Mouse (Mus musculus) embryonic facial prominence, embryonic 14.5 days (tissue): ENCODE measurements around the gene Nsun2. TPM values are rescaled to one million over a fixed set of nuclear protein-coding genes. Genes with fewer than 3 reads are reported as not detected.
A peak's percentile ranks its signal among the peaks of the same experiment; 100 is the strongest.

Experiments used
- ATAC-seq: fragments of 200-750 bp; cut with Nextera tagmentation; 2 replicates; pipeline ENCODE4 v1.8.0; 2017; ENCODE audit warnings: low read depth, moderate number of reproducible peaks, moderate TSS enrichment
- DNase-seq: peaks from one replicate; pipeline ENCODE4 v3.0.0-alpha.2; 2015; ENCODE audit warnings: low spot score
- H3K27ac ChIP-seq: fragments of 300-500 bp; sonication (generic); replicated peaks from 2 replicates; pipeline ENCODE4 v1.5.1; 2014; ENCODE audit warnings: low read depth, mild to moderate bottlenecking, low read length, moderate library complexity
- H3K27me3 ChIP-seq: fragments of 300-500 bp; sonication (generic); replicated peaks from 2 replicates; pipeline ENCODE4 v1.6.1; 2014; ENCODE audit warnings: low read length; ENCODE audit not compliant: control insufficient read depth, insufficient read depth
- H3K36me3 ChIP-seq: fragments of 300-500 bp; sonication (generic); 2 replicates; pipeline ENCODE4 v1.6.1; 2014; ENCODE audit warnings: low read length, mixed read lengths; ENCODE audit not compliant: control insufficient read depth, insufficient read depth
- H3K4me1 ChIP-seq: fragments of 300-500 bp; sonication (generic); 2 replicates; pipeline ENCODE4 v1.6.1; 2014; ENCODE audit warnings: antibody characterized with exemption, low read length; ENCODE audit not compliant: control insufficient read depth, insufficient read depth
- H3K4me2 ChIP-seq: fragments of 300-500 bp; sonication (generic); 2 replicates; pipeline ENCODE4 v1.6.1; 2014; ENCODE audit warnings: low read depth, mild to moderate bottlenecking, low read length, moderate library complexity, mixed read lengths
- H3K4me3 ChIP-seq: fragments of 300-500 bp; sonication (generic); 2 replicates; pipeline ENCODE4 v1.5.1; 2014; ENCODE audit warnings: low read depth, mild to moderate bottlenecking, low read length
- H3K9ac ChIP-seq: fragments of 300-500 bp; sonication (generic); 2 replicates; pipeline ENCODE4 v1.6.1; 2014; ENCODE audit warnings: low read depth, mild to moderate bottlenecking, low read length, moderate library complexity, mixed read lengths
- H3K9me3 ChIP-seq: fragments of 300-500 bp; sonication (generic); 2 replicates; pipeline ENCODE4 v1.6.1; 2016; ENCODE audit warnings: low read length; ENCODE audit not compliant: control insufficient read depth
- WGBS: fragments of 180-500 bp; shearing (Covaris S2); extraction: QIAGEN DNeasy Blood & Tissue Kit; methylation state at CpG from one replicate; pipeline ENCODE4 v1.1.7; 2014; 5-methylcytosine and 5-hydroxymethylcytosine counted together
- polyA plus RNA-seq: library from polyadenylated mRNA; unstranded; fragments of >200 nt; fragmentation: Nextera tagmentation; extraction: Ambion mirVana; gene quantifications from 2 replicates; pipeline ENCODE4 v1.2.1, GENCODE M21; 2014

Gene Nsun2
- polyA plus RNA-seq, 1 experiment from 2014 or later: 112 TPM

DNA sequence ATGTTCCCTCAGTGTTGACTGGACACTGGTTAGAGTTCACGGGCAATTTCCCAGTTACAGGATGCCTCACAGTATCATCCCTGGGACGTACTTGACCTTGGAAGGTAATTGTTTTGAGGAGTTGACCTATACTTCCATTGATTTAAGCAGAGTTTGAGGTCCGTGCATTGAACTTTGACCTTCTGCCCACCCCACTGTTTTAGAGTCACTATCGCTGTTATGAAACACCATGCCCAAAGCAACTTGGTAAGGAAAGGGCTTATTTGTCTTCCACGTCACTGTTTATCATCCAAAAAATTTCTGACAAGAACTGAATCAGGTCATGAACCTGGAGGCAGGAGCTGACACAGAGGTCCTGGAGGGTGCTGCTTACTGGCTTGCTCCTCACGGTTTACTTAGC, 48.9 kb downstream of the Nsun2 start:
- ATAC-seq (no peak), DNase-seq (no peak)
- no peaks in the 10 kb centered on the region for H3K27me3 ChIP-seq
- H3K4me1 ChIP-seq: no peaks in the 10 kb centered on the region
- H3K9ac ChIP-seq: no peak overlapping the region
- WGBS: 82% methylated on average over 6 of the region's 6 CpGs
- no peak overlapping the region for H3K4me3 ChIP-seq
- H3K9me3 ChIP-seq: no peaks in the 10 kb centered on the region
- H3K36me3 ChIP-seq: no peaks in the 10 kb centered on the region
- no peak overlapping the region for H3K27ac ChIP-seq
- no peak overlapping the region for H3K4me2 ChIP-seq

DNA sequence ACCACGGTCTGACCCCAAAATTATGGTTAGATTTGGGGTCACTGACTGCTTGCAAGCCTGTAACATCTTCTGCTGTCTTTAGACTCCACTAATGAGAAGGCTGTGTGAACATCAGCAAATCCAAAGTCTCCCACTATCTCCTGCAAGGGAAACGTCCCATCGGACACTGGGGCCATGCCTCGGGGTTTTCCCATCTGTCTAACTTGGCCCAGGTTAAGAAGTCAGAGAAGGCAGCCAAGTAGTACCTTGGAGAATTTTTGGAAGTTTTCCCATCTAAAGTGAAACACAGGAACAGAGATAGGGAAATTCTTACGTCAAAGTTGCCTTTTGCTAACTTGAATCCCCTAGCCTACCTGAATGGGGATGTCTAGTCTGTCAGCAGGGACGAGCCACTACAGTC, 50.0 kb downstream of the Nsun2 start:
- Histone ChIP-seq H3K27me3 (no peaks in the 10 kb centered on the region), H3K4me1 (no peaks in the 10 kb centered on the region), H3K36me3 (no peaks in the 10 kb centered on the region), H3K4me2 (no peak overlapping the region), H3K9ac (no peak overlapping the region), H3K9me3 (no peaks in the 10 kb centered on the region), H3K4me3 (no peak overlapping the region), H3K27ac (no peak overlapping the region)
- DNase-seq (no peak), ATAC-seq (no peak)
- WGBS: 83% methylated on average over 6 of the region's 6 CpGs

DNA sequence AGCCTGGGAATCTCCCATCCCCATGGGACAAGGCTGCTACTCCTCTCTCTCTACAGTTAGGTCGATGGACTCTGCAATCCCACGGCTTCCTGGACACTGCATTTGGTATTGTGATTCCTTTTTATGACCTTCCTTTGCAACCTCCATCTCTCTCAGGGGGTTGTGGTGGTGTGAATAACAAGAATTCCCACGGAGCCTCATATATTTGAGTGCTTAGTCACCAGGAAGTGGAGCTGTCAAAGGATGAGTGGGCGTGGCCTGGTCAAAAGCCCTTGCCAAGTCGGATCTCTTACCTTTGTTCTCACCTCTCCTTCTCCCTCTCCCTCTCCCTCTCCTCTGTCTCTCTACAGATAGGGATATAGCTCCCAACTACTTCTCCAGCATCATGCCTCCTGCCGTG, 52.3 kb downstream of the Nsun2 start:
- H3K9ac ChIP-seq: no peak overlapping the region
- no peaks in the 10 kb centered on the region for H3K9me3 ChIP-seq
- WGBS: 61% methylated on average over 6 of the region's 6 CpGs
- no peaks in the 10 kb centered on the region for H3K27me3 ChIP-seq
- no peak overlapping the region for H3K4me2 ChIP-seq
- ATAC-seq (no peak), DNase-seq (peak; percentile 44)
- H3K4me3 ChIP-seq: no peak overlapping the region
- no peaks in the 10 kb centered on the region for H3K36me3 ChIP-seq
- no peak overlapping the region for H3K27ac ChIP-seq
- H3K4me1 ChIP-seq: no peaks in the 10 kb centered on the region

DNA sequence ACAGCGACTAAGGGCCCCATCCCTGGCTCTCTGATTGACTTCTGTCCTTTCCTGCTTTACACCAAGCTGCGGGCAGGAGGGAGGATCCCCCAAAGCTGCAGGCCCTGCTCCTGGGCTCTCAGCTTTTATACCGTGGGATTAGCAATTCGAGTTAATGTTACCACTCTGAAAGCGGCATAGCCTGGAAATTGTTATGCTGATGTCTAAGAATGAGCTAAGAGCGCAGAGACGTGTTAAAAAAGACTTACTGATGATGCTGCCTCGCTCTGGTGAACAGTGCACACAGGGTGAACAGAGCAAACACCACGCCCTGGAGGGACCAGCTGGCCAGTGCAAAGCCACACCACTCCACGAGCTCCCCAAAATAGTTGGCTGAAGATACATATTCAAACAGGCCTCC, 52.8 kb downstream of the Nsun2 start:
- H3K9ac ChIP-seq: no peak overlapping the region
- H3K27me3 ChIP-seq: no peaks in the 10 kb centered on the region
- DNase-seq (no peak), ATAC-seq (no peak)
- no peaks in the 10 kb centered on the region for H3K36me3 ChIP-seq
- 63% methylated on average over 10 of the region's 10 CpGs for WGBS
- no peak overlapping the region for H3K4me2 ChIP-seq
- H3K27ac ChIP-seq: no peak overlapping the region
- H3K9me3 ChIP-seq: no peaks in the 10 kb centered on the region
- no peaks in the 10 kb centered on the region for H3K4me1 ChIP-seq
- no peak overlapping the region for H3K4me3 ChIP-seq

DNA sequence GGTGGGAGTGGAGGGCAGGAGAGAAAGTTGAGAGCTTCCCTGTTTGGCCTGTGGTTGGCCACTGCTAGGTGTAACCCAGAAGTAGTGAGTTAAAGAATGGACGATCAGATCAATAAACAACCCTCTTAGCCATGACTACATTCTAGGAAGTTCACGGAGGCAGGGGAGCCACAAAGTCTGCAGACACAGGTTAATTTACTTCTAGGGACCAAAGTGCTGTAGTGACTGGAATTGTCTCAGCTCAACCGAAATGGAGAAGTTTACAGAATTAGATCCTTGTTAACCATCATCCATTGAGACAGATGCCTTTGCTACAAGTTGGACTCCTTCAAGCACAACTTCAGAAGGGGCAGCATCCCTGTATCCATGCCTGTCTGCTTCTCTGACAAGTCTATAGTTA, 54.3 kb downstream of the Nsun2 start:
- WGBS: 64% methylated on average over 3 of the region's 3 CpGs
- H3K9ac ChIP-seq: no peak overlapping the region
- H3K36me3 ChIP-seq: no peaks in the 10 kb centered on the region

DNA sequence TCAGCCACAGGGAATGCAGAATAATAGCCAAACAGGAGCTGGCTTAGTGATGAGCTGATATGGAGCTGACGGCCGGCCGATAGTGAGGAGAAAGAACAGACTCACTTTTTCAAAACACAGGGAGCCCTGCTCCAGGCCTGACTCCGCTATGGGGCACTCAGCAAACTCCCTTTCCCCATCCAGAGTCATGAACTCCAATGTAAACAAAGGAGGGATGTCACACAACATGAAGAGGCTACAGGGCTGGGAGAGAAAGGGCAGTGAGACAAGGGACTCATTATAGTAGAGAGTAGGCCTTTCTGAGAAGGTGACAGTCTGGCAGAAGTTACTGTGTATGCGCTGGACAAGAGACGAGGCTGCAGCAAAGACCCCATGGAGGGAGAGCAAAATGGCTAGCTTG, 54.7 kb downstream of the Nsun2 start:
- 60% methylated on average over 6 of the region's 6 CpGs for WGBS
- DNase-seq: no peak

More for the DNA sequence above, 54.3 kb downstream of the Nsun2 start:
- Histone ChIP-seq H3K4me2 (no peak overlapping the region), H3K4me3 (no peak overlapping the region), H3K9me3 (no peaks in the 10 kb centered on the region), H3K27ac (no peak overlapping the region), H3K4me1 (no peaks in the 10 kb centered on the region), H3K27me3 (no peaks in the 10 kb centered on the region)
- DNase-seq (no peak), ATAC-seq (no peak)

DNA sequence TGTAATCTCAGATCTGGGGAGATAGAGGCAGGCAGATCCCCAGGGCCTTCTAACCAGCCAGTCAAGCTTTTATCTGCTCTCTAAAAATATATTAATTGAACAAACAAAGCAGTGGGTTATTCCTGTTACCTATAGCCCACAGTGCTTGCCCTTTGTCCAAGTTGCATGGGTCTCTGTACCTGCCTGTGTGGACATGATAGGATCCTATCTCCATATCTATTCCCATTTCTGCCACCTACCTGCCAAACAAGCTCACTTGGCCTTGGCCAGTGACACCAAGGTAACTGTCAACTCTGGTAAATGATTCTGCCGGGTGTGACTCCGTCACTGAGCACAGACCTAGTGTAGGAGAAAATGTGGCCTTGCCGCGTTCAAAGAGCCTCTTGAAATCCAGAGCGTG, 57.8 kb downstream of the Nsun2 start:
- Histone ChIP-seq H3K4me1 (no peaks in the 10 kb centered on the region), H3K27ac (0 out of 2 replicates have a peak overlapping the region, but pooled peaks have one; percentile 33), H3K9ac (no peak overlapping the region), H3K4me3 (no peak overlapping the region), H3K36me3 (no peaks in the 10 kb centered on the region), H3K27me3 (no peaks in the 10 kb centered on the region), H3K9me3 (no peaks in the 10 kb centered on the region), H3K4me2 (no peak overlapping the region)
- ATAC-seq: no peak
- no peak for DNase-seq
- 92% methylated on average over 5 of the region's 5 CpGs for WGBS

More for the DNA sequence above, 54.7 kb downstream of the Nsun2 start:
- Histone ChIP-seq H3K36me3 (no peaks in the 10 kb centered on the region), H3K9ac (no peak overlapping the region), H3K27ac (no peak overlapping the region), H3K9me3 (no peaks in the 10 kb centered on the region), H3K4me3 (no peak overlapping the region), H3K27me3 (no peaks in the 10 kb centered on the region), H3K4me1 (no peaks in the 10 kb centered on the region), H3K4me2 (no peak overlapping the region)
- no peak for ATAC-seq

DNA sequence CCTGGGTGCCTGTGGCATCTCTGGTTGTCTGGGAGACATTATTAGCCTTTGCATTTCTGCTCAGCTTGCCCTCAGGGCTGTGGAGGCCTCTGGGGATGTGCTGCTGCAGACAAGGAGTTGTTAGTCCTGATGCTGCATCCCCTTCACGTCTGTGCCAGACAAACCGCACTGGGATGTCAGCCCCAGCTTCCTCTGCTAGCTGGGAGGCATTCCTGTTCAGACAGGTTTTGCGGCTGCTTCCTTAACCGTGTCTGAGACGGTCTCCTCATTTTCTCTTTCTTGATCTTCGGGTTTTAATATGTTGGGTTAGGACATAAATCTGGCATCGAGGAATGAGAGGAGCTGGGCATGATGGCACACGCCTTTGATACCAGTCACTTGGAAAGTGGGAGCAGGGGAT, 58.7 kb downstream of the Nsun2 start:
- H3K27ac ChIP-seq: no peak overlapping the region
- H3K9me3 ChIP-seq: no peaks in the 10 kb centered on the region
- 66% methylated on average over 8 of the region's 8 CpGs for WGBS
- no peaks in the 10 kb centered on the region for H3K4me1 ChIP-seq
- H3K4me2 ChIP-seq: no peak overlapping the region
- H3K4me3 ChIP-seq: no peak overlapping the region
- DNase-seq (peak; percentile 78), ATAC-seq (peak; percentile 75; the same call in 1 of the 2 replicates)
- no peaks in the 10 kb centered on the region for H3K27me3 ChIP-seq
- no peaks in the 10 kb centered on the region for H3K36me3 ChIP-seq
- no peak overlapping the region for H3K9ac ChIP-seq

DNA sequence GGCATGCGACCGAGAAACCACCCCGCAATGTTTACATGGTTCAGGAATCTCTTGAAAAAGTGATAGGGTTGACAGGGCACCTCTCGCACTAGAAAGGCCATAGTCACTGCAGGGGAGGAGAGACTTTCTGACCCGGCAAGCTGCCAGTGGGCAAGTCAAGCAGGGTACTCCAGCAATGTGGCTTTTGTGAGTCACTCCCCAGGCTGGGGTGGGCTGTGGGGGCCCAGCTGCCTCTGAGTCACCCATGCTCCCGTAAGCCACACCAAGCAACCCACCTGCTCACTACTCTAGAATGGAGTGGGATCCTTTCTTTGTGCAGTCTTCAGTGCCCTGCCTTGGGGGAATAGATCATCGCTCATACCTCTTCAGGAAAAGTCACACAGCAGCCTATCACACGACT, 59.9 kb downstream of the Nsun2 start:
- 74% methylated on average over 8 of the region's 8 CpGs for WGBS
- Histone ChIP-seq H3K4me1 (no peaks in the 10 kb centered on the region), H3K4me3 (no peak overlapping the region), H3K36me3 (no peaks in the 10 kb centered on the region), H3K4me2 (no peak overlapping the region), H3K9me3 (no peaks in the 10 kb centered on the region), H3K9ac (no peak overlapping the region), H3K27me3 (no peaks in the 10 kb centered on the region), H3K27ac (no peak overlapping the region)
- DNase-seq (no peak), ATAC-seq (no peak)
